Mouse (Mus musculus): Measurements from ENCODE around the gene Smim4.

GRCm38 (mm10) chr14:31079313-31080028 is 49.3 kb downstream of the Smim4 start:
- TF ChIP-seq POLR2A (IDR thresholded peaks at IDR 0.05; ENCODE audit: low read depth, low read length) (no peak), CTCF (IDR thresholded peaks at IDR 0.05; ENCODE audit: borderline replicate concordance, insufficient read depth, low read length) (no peak)
